Comparison of ENCODE assay signal across 8 mouse cellular contexts in genomic region chrX:169988571-169989218, GRCm38 (mm10). TPM values are rescaled to one million over a fixed set of nuclear protein-coding genes. Genes with fewer than 3 reads are reported as not detected.
DNase-seq lines count a peak whose midpoint lies in the region.
"Not testable (repeated sequence)": the region's sequence is repeated elsewhere in the genome, so short reads cannot be mapped to it uniquely, and the experiment has no call there.

No protein-coding gene starts in this region.

- peak; percentile 91 for DNase-seq in ZHBTc4 (ENCODE audit: low read depth, low spot score)
- peak; percentile 8 for DNase-seq in embryo, embryonic 10.5 days (ENCODE audit: low spot score)
- peak; percentile 40 for DNase-seq in gastrocnemius, postnatal 10 days
- peak; percentile 67 for DNase-seq in induced T-regulatory cell, adult 2 months (ENCODE audit: low read depth)
- peak; percentile 34 to 42 for DNase-seq in left cerebral cortex, postnatal 25 days (ENCODE audit: low spot score in 2 of 2)
- DNase-seq in midbrain, embryonic 10.5 days (ENCODE audit: low spot score): peak; percentile 44
- peak; percentile 31 for DNase-seq in right cerebral cortex, postnatal 25 days
- DNase-seq in urinary bladder, postnatal 25 days (ENCODE audit: low spot score): peak; percentile 59

- intact Hi-C loops in left cerebral cortex, postnatal 25 days (cut with DNase I): not testable (repeated sequence)

- 92% methylated on average over 56 of the region's 56 CpGs for WGBS in midbrain, embryonic 10.5 days

- H3K4me1 ChIP-seq in midbrain, embryonic 10.5 days: not testable (repeated sequence)

- H3K36me3 ChIP-seq in midbrain, embryonic 10.5 days: peaks cover 59% of the 10 kb centered on the region

- H3K27me3 ChIP-seq in midbrain, embryonic 10.5 days (ENCODE audit: low read depth, poor library complexity, severe bottlenecking): not testable (repeated sequence)

- H3K4me3 ChIP-seq in midbrain, embryonic 10.5 days: not testable (repeated sequence)

- not testable (repeated sequence) for H3K27ac ChIP-seq in midbrain, embryonic 10.5 days (replicated peaks)

- peaks cover 62% of the 10 kb centered on the region for H3K9me3 ChIP-seq in midbrain, embryonic 10.5 days (replicated peaks)

RNA-seq across cellular contexts. Expression of gene Gm21887, which starts 20.8 kb away (rescaled TPM):
- 10 to 100 TPM; 47.0 to 72.9 TPM for total RNA-seq in gastrocnemius, postnatal 10 days (2021)
- total RNA-seq in left cerebral cortex, postnatal 25 days (2021): 100 to 1,000 TPM; 175 to 177 TPM
- 224 and 306 TPM in 2 replicates for polyA plus RNA-seq in midbrain, embryonic 10.5 days (2016; fragmentation: Nextera tagmentation; extraction: Ambion mirVana)

Comparison
In these comparisons a context has a peak if more than half of its experiments do, and no peak if none do; other contexts are left out.
1. DNase-seq: peak in every context shown above with its lines; median percentile 91 in ZHBTc4; 67 in induced T-regulatory cell, adult 2 months; 59 in urinary bladder, postnatal 25 days; 44 in midbrain, embryonic 10.5 days; 40 in gastrocnemius, postnatal 10 days; 38 in left cerebral cortex, postnatal 25 days; 31 in right cerebral cortex, postnatal 25 days; 8 in embryo, embryonic 10.5 days.